Mouse (Mus musculus) kidney, adult 2 months (tissue): ENCODE measurements at regions not wholly inside any gene's neighbourhood (a gene's known extent, or its start where the extent isn't known, plus 50 kb on each side); places are given as distances from the start of the nearest gene placed in this dataset.

Source experiments
- DNase-seq: peaks from one replicate; pipeline ENCODE4 v3.0.0; 2021
- H3K27ac ChIP-seq: fragments of 200-500 bp; 2 replicates; pipeline ENCODE4 v1.5.1; 2012; ENCODE audit warnings: low read depth, low read length, control low read depth, inconsistent platforms; ENCODE audit not compliant: insufficient read depth
- H3K27me3 ChIP-seq: fragments of 200-500 bp; replicated peaks from 2 replicates; pipeline ENCODE4 v1.6.1; 2012; ENCODE audit warnings: mild to moderate bottlenecking, moderate library complexity, low read length, inconsistent platforms; ENCODE audit not compliant: control insufficient read depth, insufficient read depth
- H3K36me3 ChIP-seq: fragments of 200-500 bp; 2 replicates; pipeline ENCODE4 v1.6.1; 2012; ENCODE audit warnings: mild to moderate bottlenecking, moderate library complexity, low read length, inconsistent platforms; ENCODE audit not compliant: control insufficient read depth, insufficient read depth
- H3K4me1 ChIP-seq: fragments of 200-500 bp; 2 replicates; pipeline ENCODE4 v1.6.1; 2011; ENCODE audit warnings: low read length; ENCODE audit not compliant: control insufficient read depth, insufficient read depth
- H3K4me3 ChIP-seq: fragments of 200-500 bp; 2 replicates; pipeline ENCODE4 v1.5.1; 2011; ENCODE audit warnings: mild to moderate bottlenecking, low read depth, low read length, control low read depth; ENCODE audit not compliant: insufficient read depth
- CTCF ChIP-seq: fragments of 200-500 bp; conservative IDR thresholded peaks from 2 replicates; pipeline ENCODE4 v1.5.1; 2011; ENCODE audit warnings: low read depth, mild to moderate bottlenecking, control low read depth, low read length, moderate library complexity, mixed read lengths; ENCODE audit not compliant: insufficient read depth, insufficient read length
- POLR2A ChIP-seq: fragments of 200-500 bp; IDR thresholded peaks from one replicate; pipeline ENCODE4 v1.6.1; 2011; ENCODE audit warnings: low read depth, low read length, control low read depth
- WGBS: fragments of 180-500 bp; shearing (Covaris S2); methylation state at CpG from one replicate; pipeline ENCODE4 v1.1.7; 2018; 5-methylcytosine and 5-hydroxymethylcytosine counted together

- no peak overlapping the region for H3K4me3 ChIP-seq
- 76% methylated on average over 18 of the region's 18 CpGs for WGBS
- no peaks in the 10 kb centered on the region for H3K27me3 ChIP-seq
- H3K4me1 ChIP-seq = no peaks in the 10 kb centered on the region
- TF ChIP-seq CTCF = no peak
- TF ChIP-seq POLR2A = no peak
- H3K27ac ChIP-seq = no peak overlapping the region
- DNase-seq = peak; percentile 7
- H3K36me3 ChIP-seq = no peaks in the 10 kb centered on the region
Measured at GRCm38 (mm10) chr13:44535441-44535840, 193.8 kb upstream of the Jarid2 start.

- 90% methylated on average over 7 of the region's 7 CpGs for WGBS
- Histone ChIP-seq H3K27me3 (no peaks in the 10 kb centered on the region), H3K36me3 (no peaks in the 10 kb centered on the region), H3K4me3 (no peak overlapping the region), H3K27ac (no peak overlapping the region), H3K4me1 (no peaks in the 10 kb centered on the region)
- no peak for TF ChIP-seq POLR2A
- TF ChIP-seq CTCF = no peak
- no peak for DNase-seq
Measured at GRCm38 (mm10) chr13:44538238-44538637, 191.0 kb upstream of the Jarid2 start.

- H3K27ac ChIP-seq = no peak overlapping the region
- no peak overlapping the region for H3K4me3 ChIP-seq
- no peak for TF ChIP-seq POLR2A
- TF ChIP-seq CTCF = no peak
- H3K27me3 ChIP-seq = no peaks in the 10 kb centered on the region
- H3K36me3 ChIP-seq = no peaks in the 10 kb centered on the region
- H3K4me1 ChIP-seq = no peaks in the 10 kb centered on the region
- 72% methylated on average over 4 of the region's 4 CpGs for WGBS
- no peak for DNase-seq
Measured at GRCm38 (mm10) chr13:44540401-44540800, 188.9 kb upstream of the Jarid2 start.

GRCm38 (mm10) chr13:44541243-44541653 lies 188.0 kb upstream of the Jarid2 start:
- Histone ChIP-seq H3K27me3 (no peaks in the 10 kb centered on the region), H3K36me3 (no peaks in the 10 kb centered on the region), H3K4me1 (no peaks in the 10 kb centered on the region), H3K27ac (no peak overlapping the region), H3K4me3 (no peak overlapping the region)
- DNase-seq = peak; percentile 36
- TF ChIP-seq CTCF (no peak), POLR2A (no peak)
- 54% methylated on average over 5 of the region's 5 CpGs for WGBS

GRCm38 (mm10) chr13:44544786-44545185 lies 184.5 kb upstream of the Jarid2 start:
- Histone ChIP-seq H3K4me3 (no peak overlapping the region), H3K27ac (no peak overlapping the region), H3K27me3 (no peaks in the 10 kb centered on the region), H3K4me1 (no peaks in the 10 kb centered on the region), H3K36me3 (no peaks in the 10 kb centered on the region)
- TF ChIP-seq CTCF = no peak
- TF ChIP-seq POLR2A = no peak
- DNase-seq = no peak
- 75% methylated on average over 9 of the region's 9 CpGs for WGBS

- DNase-seq = no peak
- H3K36me3 ChIP-seq = no peaks in the 10 kb centered on the region
- WGBS = 86% methylated on average over 2 of the region's 2 CpGs
- H3K27ac ChIP-seq = no peak overlapping the region
- H3K27me3 ChIP-seq = no peaks in the 10 kb centered on the region
- TF ChIP-seq CTCF = no peak
- TF ChIP-seq POLR2A = no peak
- no peak overlapping the region for H3K4me3 ChIP-seq
- H3K4me1 ChIP-seq = no peaks in the 10 kb centered on the region
Measured at GRCm38 (mm10) chr13:44546289-44546688, 183.0 kb upstream of the Jarid2 start.

- WGBS = 96% methylated on average over 3 of the region's 3 CpGs
- no peaks in the 10 kb centered on the region for H3K27me3 ChIP-seq
- DNase-seq = no peak
- TF ChIP-seq POLR2A (no peak), CTCF (no peak)
- H3K4me1 ChIP-seq = no peaks in the 10 kb centered on the region
- H3K36me3 ChIP-seq = no peaks in the 10 kb centered on the region
- no peak overlapping the region for H3K4me3 ChIP-seq
- no peak overlapping the region for H3K27ac ChIP-seq
Measured at GRCm38 (mm10) chr13:44548880-44549279, 180.4 kb upstream of the Jarid2 start.

GRCm38 (mm10) chr13:44553363-44553762 lies 175.9 kb upstream of the Jarid2 start:
- Histone ChIP-seq H3K4me1 (no peaks in the 10 kb centered on the region), H3K27ac (no peak overlapping the region), H3K4me3 (no peak overlapping the region), H3K27me3 (no peaks in the 10 kb centered on the region), H3K36me3 (no peaks in the 10 kb centered on the region)
- DNase-seq = peak; percentile 30
- 64% methylated on average over 5 of the region's 5 CpGs for WGBS
- no peak for TF ChIP-seq POLR2A
- no peak for TF ChIP-seq CTCF
